In genomic region chr10:68319438-68319837, GRCm38 (mm10) we compare ENCODE assay signal across 13 mouse cellular contexts. TPM values are rescaled to one million over a fixed set of nuclear protein-coding genes. Genes with fewer than 3 reads are reported as not detected.
DNase-seq lines count a peak whose midpoint lies in the region; ATAC-seq and TF ChIP-seq lines count a peak whose summit lies in the region.
"Had no signal": no experiment of that assay in that cellular context is flagged by ENCODE, and none has a peak within 500 bp of the region (broad histone marks: within the 10 kb centered on the region; RNA-seq: fewer than 3 reads in every experiment).

No protein-coding gene starts in this region.

- intact Hi-C loops in heart, postnatal 25 days (cut with DNase I), result no loop called here

- no peak overlapping the region for H3K4me2 ChIP-seq in heart, postnatal 0 days (ENCODE audit: low read depth, low read length)
- H3K4me2 ChIP-seq in stomach, embryonic 16.5 days (ENCODE audit: low read depth, low read length), result no peak overlapping the region
- H3K4me2 ChIP-seq: hindbrain, embryonic 15.5 days had no signal

- peak overlapping the region; percentile 86 for H3K27ac ChIP-seq in heart, postnatal 0 days (ENCODE audit: low read depth)
- peak overlapping the region; percentile 76 for H3K27ac ChIP-seq in stomach, embryonic 16.5 days (ENCODE audit: low read length)
- H3K27ac ChIP-seq: hindbrain, embryonic 15.5 days; left cerebral cortex, adult 2 months had no signal

- H3K36me3 ChIP-seq in megakaryocyte, embryonic 14.5 days (replicated peaks; ENCODE audit: low read length), result no peaks in the 10 kb centered on the region
- no peaks in the 10 kb centered on the region for H3K36me3 ChIP-seq in heart, postnatal 0 days (replicated peaks; ENCODE audit: control insufficient read depth, insufficient read depth, low read length)
- H3K36me3 ChIP-seq in stomach, embryonic 16.5 days (ENCODE audit: control insufficient read depth, insufficient read depth, low read length), result no peaks in the 10 kb centered on the region
- H3K36me3 ChIP-seq: hindbrain, embryonic 15.5 days had no signal

- H3K9ac ChIP-seq in heart, postnatal 0 days (replicated peaks; ENCODE audit: low read depth, low read length), result no peak overlapping the region
- 0 out of 2 replicates have a peak overlapping the region, but pooled peaks have one; percentile 5 for H3K9ac ChIP-seq in stomach, embryonic 16.5 days (ENCODE audit: low read length)
- H3K9ac ChIP-seq: hindbrain, embryonic 15.5 days; liver, postnatal 0 days had no signal

- ATAC-seq in megakaryocyte, adult 5-6 weeks (ENCODE audit: poor library complexity, severe bottlenecking), result no peak
- ATAC-seq in heart, postnatal 0 days (ENCODE audit: insufficient read depth, low read depth), result peak; percentile 59
- no peak for ATAC-seq in stomach, embryonic 16.5 days (ENCODE audit: insufficient read depth, low FRiP score)
- ATAC-seq: liver, postnatal 0 days had no signal

- H3K27me3 ChIP-seq in megakaryocyte, embryonic 14.5 days (replicated peaks), result no peaks in the 10 kb centered on the region
- no peaks in the 10 kb centered on the region for H3K27me3 ChIP-seq in heart, postnatal 0 days (ENCODE audit: control insufficient read depth, insufficient read depth, low read length)
- H3K27me3 ChIP-seq in stomach, embryonic 16.5 days (ENCODE audit: control insufficient read depth, insufficient read depth, low read length), result no peaks in the 10 kb centered on the region
- H3K27me3 ChIP-seq: hindbrain, embryonic 15.5 days had no signal

- WGBS in heart, postnatal 0 days, result 21% methylated on average over 6 of the region's 6 CpGs
- WGBS in stomach, embryonic 16.5 days, result 33% methylated on average over 6 of the region's 6 CpGs

- no peak for TF ChIP-seq EP300 in heart, postnatal 0 days (IDR thresholded peaks at IDR 0.05; ENCODE audit: low read depth)

- no peak for TF ChIP-seq CTCF in heart, postnatal 0 days (IDR thresholded peaks at IDR 0.05; ENCODE audit: low read depth)

- H3K4me3 ChIP-seq in megakaryocyte, embryonic 14.5 days (replicated peaks), result peak overlapping the region; percentile 56
- H3K4me3 ChIP-seq in heart, postnatal 0 days (ENCODE audit: low read depth, low read length), result no peak overlapping the region
- H3K4me3 ChIP-seq in stomach, embryonic 16.5 days (replicated peaks; ENCODE audit: low read length), result no peak overlapping the region
- H3K4me3 ChIP-seq: hindbrain, embryonic 15.5 days; left cerebral cortex, adult 2 months had no signal

- peak; percentile 90 for DNase-seq in heart, adult 11 months
- DNase-seq in heart, postnatal 25 days (ENCODE audit: low spot score), result no peak
- peak; percentile 66 for DNase-seq in heart, postnatal 0 days (ENCODE audit: low spot score)
- DNase-seq in right cerebral cortex, postnatal 10 days (ENCODE audit: low spot score in 2 of 2), result no peak
- DNase-seq in thymus, postnatal 0 days (ENCODE audit: low spot score), result no peak
- DNase-seq: adrenal gland, adult 8-10 months; liver, postnatal 0 days; retina, postnatal 1 day had no signal

- H3K4me1 ChIP-seq in megakaryocyte, embryonic 14.5 days, result peaks cover 18% of the 10 kb centered on the region
- H3K4me1 ChIP-seq in heart, postnatal 0 days (ENCODE audit: control insufficient read depth, insufficient read depth), result peaks cover 10% of the 10 kb centered on the region
- H3K4me1 ChIP-seq in stomach, embryonic 16.5 days (ENCODE audit: control insufficient read depth, insufficient read depth, low read length), result peaks cover 18% of the 10 kb centered on the region

- 0 out of 2 replicates have a peak, but pooled peaks cover 4% of the 10 kb centered on the region for H3K9me3 ChIP-seq in megakaryocyte, embryonic 14.5 days
- H3K9me3 ChIP-seq in heart, postnatal 0 days (replicated peaks; ENCODE audit: control insufficient read depth, low read length), result no peaks in the 10 kb centered on the region
- no peaks in the 10 kb centered on the region for H3K9me3 ChIP-seq in stomach, embryonic 16.5 days (replicated peaks; ENCODE audit: control insufficient read depth, low read length)
- H3K9me3 ChIP-seq: hindbrain, embryonic 15.5 days had no signal

RNA-seq across cellular contexts. Expression of gene Arid5b, which starts 40.9 kb away (rescaled TPM):
- total RNA-seq in heart, postnatal 25 days (2021), result 10 to 100 TPM; 22.5 to 28.3 TPM
- 0.57 and 0.63 TPM in 2 replicates for polyA plus RNA-seq in megakaryocyte, embryonic 14.5 days (2012; ENCODE audit: insufficient read depth, low replicate concordance)
- total RNA-seq in megakaryocyte, adult 5-6 weeks (2015), result 28.5 and 29.3 TPM in 2 replicates
- total RNA-seq in megakaryocyte, adult 5-6 weeks (2017), result 14.4 and 14.5 TPM in 2 replicates
- total RNA-seq in heart, postnatal 0 days (2014; rRNA removed; ENCODE audit: low replicate concordance), result 14.5 and 24.2 TPM in 2 replicates
- 11.4 and 16.7 TPM in 2 replicates for polyA plus RNA-seq in heart, postnatal 0 days (2015; fragmentation: Nextera tagmentation; extraction: Ambion mirVana)
- 30.3 and 33.6 TPM in 2 replicates for polyA plus RNA-seq in stomach, embryonic 16.5 days (2015; fragmentation: Nextera tagmentation; extraction: Ambion mirVana)
- 8.9 and 10.7 TPM in 2 replicates for polyA plus RNA-seq in thymus, postnatal 0 days (2015; fragmentation: Nextera tagmentation; extraction: Ambion mirVana)

Comparison
In these comparisons a context has a peak if more than half of its experiments do, and no peak if none do; other contexts are left out.
1. DNase-seq: peak in heart, adult 11 months (single experiment) and heart, postnatal 0 days (single experiment); none in heart, postnatal 25 days (single experiment), right cerebral cortex, postnatal 10 days (0 of 2) and thymus, postnatal 0 days (single experiment).